Mouse (Mus musculus) spleen, adult 2 months (tissue): ENCODE measurements around the gene Gucy2g. TPM values are rescaled to one million over a fixed set of nuclear protein-coding genes. Genes with fewer than 3 reads are reported as not detected.
A peak's percentile ranks its signal among the peaks of the same experiment; 100 is the strongest.

ENCODE experiments used
- DNase-seq, 2 experiments: peaks; one replicate each; pipeline versions ENCODE4 v3.0.0 to v3.0.0-alpha.2; 2012 to 2021; ENCODE audit warnings: low spot score in 2 of 2, low read depth in 1 of 2
- H3K27ac ChIP-seq: fragments of 200-500 bp; 2 replicates; pipeline ENCODE4 v1.5.1; 2012; ENCODE audit warnings: low read length, inconsistent platforms; ENCODE audit not compliant: insufficient read depth
- H3K27me3 ChIP-seq: fragments of 200-500 bp; 2 replicates; pipeline ENCODE4 v1.6.1; 2012; ENCODE audit warnings: mild to moderate bottlenecking, moderate library complexity, low read length, inconsistent platforms; ENCODE audit not compliant: control insufficient read depth, insufficient read depth
- H3K36me3 ChIP-seq: fragments of 200-500 bp; 2 replicates; pipeline ENCODE4 v1.6.1; 2012; ENCODE audit warnings: mild to moderate bottlenecking, low read length, inconsistent platforms; ENCODE audit not compliant: control insufficient read depth, insufficient read depth
- H3K4me1 ChIP-seq: fragments of 200-500 bp; 2 replicates; pipeline ENCODE4 v1.6.1; 2011; ENCODE audit warnings: inconsistent platforms; ENCODE audit not compliant: control insufficient read depth, insufficient read depth, insufficient read length
- H3K4me3 ChIP-seq: fragments of 200-500 bp; 2 replicates; pipeline ENCODE4 v1.5.1; 2011; ENCODE audit warnings: mild to moderate bottlenecking, inconsistent platforms; ENCODE audit not compliant: insufficient read depth, insufficient read length; ENCODE audit errors: extremely low read depth
- CTCF ChIP-seq: fragments of 200-500 bp; IDR thresholded peaks from 2 replicates; pipeline ENCODE4 v1.5.1; 2011; ENCODE audit warnings: mild to moderate bottlenecking, inconsistent platforms; ENCODE audit not compliant: insufficient read depth, insufficient read length, insufficient replicate concordance; ENCODE audit errors: extremely low read depth
- POLR2A ChIP-seq: fragments of 200-500 bp; IDR thresholded peaks from 2 replicates; pipeline ENCODE4 v1.6.1; 2011; ENCODE audit warnings: low read depth, low read length, inconsistent platforms
- WGBS: fragments of 180-500 bp; shearing (Covaris S2); methylation state at CpG from one replicate; pipeline ENCODE4 v1.1.7; 2018; 5-methylcytosine and 5-hydroxymethylcytosine counted together
- polyA plus RNA-seq: library from polyadenylated mRNA; depleted of rRNA; stranded (reverse); fragments of >200 nt; gene quantifications from 2 replicates; pipeline ENCODE4 v1.2.3, GENCODE M21; 2012

The Gucy2g gene
- polyA plus RNA-seq, 1 experiment, result 0.15 TPM

GRCm38 (mm10) chr19:55207746-55208538, 33.1 kb downstream of the Gucy2g start:
- Histone ChIP-seq H3K4me3 (no peak overlapping the region), H3K27me3 (no peaks in the 10 kb centered on the region; the same call in 1 of the 2 replicates), H3K4me1 (no peaks in the 10 kb centered on the region), H3K36me3 (no peaks in the 10 kb centered on the region), H3K27ac (no peak overlapping the region)
- DNase-seq, result no peak
- TF ChIP-seq POLR2A (no peak), CTCF (no peak)
- 51% methylated on average over 25 of the region's 25 CpGs for WGBS

GRCm38 (mm10) chr19:55207205-55207604, 33.8 kb downstream of the Gucy2g start:
- no peak overlapping the region for H3K4me3 ChIP-seq
- H3K27me3 ChIP-seq, result no peaks in the 10 kb centered on the region; the same call in 1 of the 2 replicates
- TF ChIP-seq CTCF (no peak), POLR2A (no peak)
- no peaks in the 10 kb centered on the region for H3K36me3 ChIP-seq
- H3K4me1 ChIP-seq, result no peaks in the 10 kb centered on the region
- 48% methylated on average over 6 of the region's 6 CpGs for WGBS
- no peak overlapping the region for H3K27ac ChIP-seq
- DNase-seq, result no peak

- TF ChIP-seq POLR2A, result no peak
- TF ChIP-seq CTCF, result peak; percentile 25; the same call in 1 of the 2 replicates
- no peak overlapping the region for H3K27ac ChIP-seq
- no peaks in the 10 kb centered on the region for H3K4me1 ChIP-seq
- H3K36me3 ChIP-seq, result no peaks in the 10 kb centered on the region
- H3K27me3 ChIP-seq, result no peaks in the 10 kb centered on the region; the same call in 1 of the 2 replicates
- WGBS, result 40% methylated on average over 8 of the region's 8 CpGs
- DNase-seq, result peak; percentile 9 to 12
- H3K4me3 ChIP-seq, result no peak overlapping the region
Measured at GRCm38 (mm10) chr19:55206482-55207138, 34.4 kb downstream of the Gucy2g start.

GRCm38 (mm10) chr19:55198303-55198702, 42.7 kb downstream of the Gucy2g start:
- H3K27me3 ChIP-seq, result no peaks in the 10 kb centered on the region
- DNase-seq, result peak in 1 of 2 experiments; percentile 13
- WGBS, result 39% methylated on average over 5 of the region's 5 CpGs
- H3K36me3 ChIP-seq, result no peaks in the 10 kb centered on the region
- H3K27ac ChIP-seq, result no peak overlapping the region
- TF ChIP-seq POLR2A (no peak), CTCF (peak; percentile 48; the same call in 1 of the 2 replicates)
- no peaks in the 10 kb centered on the region for H3K4me1 ChIP-seq
- H3K4me3 ChIP-seq, result no peak overlapping the region

GRCm38 (mm10) chr19:55195574-55195973, 45.5 kb downstream of the Gucy2g start:
- TF ChIP-seq CTCF (no peak), POLR2A (no peak)
- H3K4me3 ChIP-seq, result no peak overlapping the region
- no peaks in the 10 kb centered on the region for H3K36me3 ChIP-seq
- H3K27ac ChIP-seq, result no peak overlapping the region
- no peak for DNase-seq
- WGBS, result 84% methylated on average over 3 of the region's 3 CpGs
- no peaks in the 10 kb centered on the region for H3K4me1 ChIP-seq
- H3K27me3 ChIP-seq, result no peaks in the 10 kb centered on the region

- H3K4me1 ChIP-seq, result no peaks in the 10 kb centered on the region
- 69% methylated on average over 7 of the region's 7 CpGs for WGBS
- H3K27me3 ChIP-seq, result no peaks in the 10 kb centered on the region
- no peaks in the 10 kb centered on the region for H3K36me3 ChIP-seq
- TF ChIP-seq POLR2A (no peak), CTCF (no peak)
- H3K4me3 ChIP-seq, result no peak overlapping the region
- no peak for DNase-seq
- no peak overlapping the region for H3K27ac ChIP-seq
Measured at GRCm38 (mm10) chr19:55194520-55195170, 46.4 kb downstream of the Gucy2g start.
